Mouse (Mus musculus) cortical plate, adult 2 months (tissue): Measurements from ENCODE around the gene Zfp568.

Experiments used
- CTCF ChIP-seq: fragments of 200-500 bp; IDR thresholded peaks from 2 replicates; pipeline ENCODE4 v1.5.1; 2011; ENCODE audit warnings: mild to moderate bottlenecking, control low read depth, low read length; ENCODE audit not compliant: insufficient read depth; ENCODE audit errors: extremely low read depth
- POLR2A ChIP-seq: fragments of 200-500 bp; IDR thresholded peaks from 2 replicates; pipeline ENCODE4 v1.6.1; 2011; ENCODE audit warnings: mild to moderate bottlenecking, low read length, control low read depth; ENCODE audit not compliant: insufficient read depth; ENCODE audit errors: extremely low read depth

- TF ChIP-seq CTCF (no peak), POLR2A (no peak)
Measured at GRCm38 (mm10) chr7:29953086-29953485, 30.7 kb upstream of the Zfp568 start.
